Mouse (Mus musculus) bone marrow macrophage, adult 2 months (primary cell): ENCODE measurements at regions not wholly inside any gene's neighbourhood (a gene's known extent, or its start where the extent isn't known, plus 50 kb on each side); places are given as distances from the start of the nearest gene placed in this dataset.

ENCODE experiments used
- CTCF ChIP-seq: IDR thresholded peaks from 2 replicates; pipeline ENCODE4 v1.5.1; 2012; ENCODE audit warnings: low read depth, mild to moderate bottlenecking, low read length, moderate library complexity
- POLR2A ChIP-seq: IDR thresholded peaks from 2 replicates; pipeline ENCODE4 v1.6.1; 2012; ENCODE audit warnings: mild to moderate bottlenecking, low read depth, low read length, borderline replicate concordance

GRCm38 (mm10) chrX:159031927-159032326 lies 178.2 kb upstream of the Rps6ka3 start:
- TF ChIP-seq POLR2A (no peak), CTCF (no peak)
